Mouse (Mus musculus) cerebellum, adult 11 months (tissue): ENCODE results near the gene Anxa10.

Source experiments
- DNase-seq: peaks from one replicate; pipeline ENCODE4 v3.0.0; 2022

Gene Anxa10

GRCm38 (mm10) chr8:62123098-62123497 is at the start of gene Anxa10:
TSS of gene Anxa10 (minus strand) at chr8:62123150.
- DNase-seq: no peak

GRCm38 (mm10) chr8:62132662-62133366 is 9.9 kb upstream of the Anxa10 start:
- DNase-seq: no peak

- DNase-seq: no peak
Measured at GRCm38 (mm10) chr8:62097213-62097612, 25.7 kb downstream of the Anxa10 start.

- no peak for DNase-seq
Measured at GRCm38 (mm10) chr8:62081804-62082203, 41.1 kb downstream of the Anxa10 start.

GRCm38 (mm10) chr8:62080195-62080802 is 42.7 kb downstream of the Anxa10 start:
- no peak for DNase-seq

- no peak for DNase-seq
Measured at GRCm38 (mm10) chr8:62068305-62068704, 54.6 kb downstream of the Anxa10 start.

- no peak for DNase-seq
Measured at GRCm38 (mm10) chr8:62060357-62060756, 62.6 kb downstream of the Anxa10 start.

- DNase-seq: no peak
Measured at GRCm38 (mm10) chr8:62046809-62047208, 76.1 kb downstream of the Anxa10 start.

- no peak for DNase-seq
Measured at GRCm38 (mm10) chr8:62034351-62034750, 88.6 kb downstream of the Anxa10 start.

GRCm38 (mm10) chr8:62014582-62014981 is 108.4 kb downstream of the Anxa10 start:
- DNase-seq: no peak

GRCm38 (mm10) chr8:62014166-62014565 is 108.8 kb downstream of the Anxa10 start:
- no peak for DNase-seq
